Mouse (Mus musculus) liver, adult 2 months (tissue): ENCODE measurements around the gene Rpl9-ps1. TPM values are rescaled to one million over a fixed set of nuclear protein-coding genes. Genes with fewer than 3 reads are reported as not detected.

ENCODE experiments used
- DNase-seq: peaks from one replicate; pipeline ENCODE4 v3.0.0-alpha.2; 2011; ENCODE audit warnings: low read depth, low spot score; ENCODE audit errors: extremely low read depth
- H3K27ac ChIP-seq: fragments of 200-500 bp; replicated peaks from 2 replicates; pipeline ENCODE4 v1.5.1; 2012; ENCODE audit warnings: low read depth, mild to moderate bottlenecking, control low read depth, inconsistent platforms, low read length; ENCODE audit not compliant: insufficient read depth
- H3K27me3 ChIP-seq: fragments of 200-500 bp; 2 replicates; pipeline ENCODE4 v1.6.1; 2012; ENCODE audit warnings: mild to moderate bottlenecking, moderate library complexity, low read length, inconsistent platforms; ENCODE audit not compliant: control insufficient read depth, insufficient read depth
- H3K36me3 ChIP-seq: fragments of 200-500 bp; 2 replicates; pipeline ENCODE4 v1.6.1; 2012; ENCODE audit warnings: low read length, inconsistent platforms; ENCODE audit not compliant: control insufficient read depth, insufficient read depth
- H3K4me1 ChIP-seq: fragments of 200-500 bp; 2 replicates; pipeline ENCODE4 v1.6.1; 2011; ENCODE audit warnings: low read length; ENCODE audit not compliant: control insufficient read depth, insufficient read depth
- H3K4me3 ChIP-seq: fragments of 200-500 bp; 2 replicates; pipeline ENCODE4 v1.5.1; 2011; ENCODE audit warnings: low read depth, mild to moderate bottlenecking, control low read depth, low read length, moderate library complexity; ENCODE audit not compliant: insufficient read depth
- H3K79me2 ChIP-seq: fragments of 200-500 bp; 2 replicates; pipeline ENCODE4 v1.6.1; 2012; ENCODE audit warnings: inconsistent platforms, mild to moderate bottlenecking, low read length, moderate library complexity; ENCODE audit not compliant: control insufficient read depth, insufficient read depth
- H3K9ac ChIP-seq: fragments of 200-500 bp; 2 replicates; pipeline ENCODE4 v1.6.1; 2012; ENCODE audit warnings: low read depth, mild to moderate bottlenecking, control low read depth, inconsistent platforms, low read length
- CTCF ChIP-seq: fragments of 200-500 bp; IDR thresholded peaks from 2 replicates; pipeline ENCODE4 v1.5.1; 2011; ENCODE audit warnings: low read depth, low read length, control low read depth
- POLR2A ChIP-seq: fragments of 200-500 bp; IDR thresholded peaks from 2 replicates; pipeline ENCODE4 v1.6.1; 2011; ENCODE audit warnings: low read length, control low read depth; ENCODE audit not compliant: insufficient read depth; ENCODE audit errors: extremely low read depth
- WGBS: fragments of 180-500 bp; shearing (Covaris S2); methylation state at CpG from one replicate; pipeline ENCODE4 v1.1.7; 2018; 5-methylcytosine and 5-hydroxymethylcytosine counted together
- polyA plus RNA-seq: library from polyadenylated mRNA; depleted of rRNA; stranded (reverse); fragments of >200 nt; gene quantifications from 2 replicates; pipeline ENCODE4 v1.2.3, GENCODE M21; 2012
- total RNA-seq: library from RNA; depleted of rRNA; stranded (reverse); fragments of >200 nt; gene quantifications from 2 replicates; pipeline ENCODE4 v1.2.3, GENCODE M21; 2014

The Rpl9-ps1 gene
- total and polyA plus RNA-seq, 2 experiments = not detected

GRCm38 (mm10) chr11:83634898-83635297, 10.5 kb downstream of the Rpl9-ps1 start:
- H3K4me1 ChIP-seq = no peaks in the 10 kb centered on the region
- no peak overlapping the region for H3K9ac ChIP-seq
- 93% methylated on average over 2 of the region's 2 CpGs for WGBS
- no peaks in the 10 kb centered on the region for H3K27me3 ChIP-seq
- H3K36me3 ChIP-seq = no peaks in the 10 kb centered on the region
- DNase-seq = no peak
- no peak overlapping the region for H3K4me3 ChIP-seq
- H3K27ac ChIP-seq = no peak overlapping the region
- no peaks in the 10 kb centered on the region for H3K79me2 ChIP-seq
- 0 out of 2 replicates have a peak, but pooled peaks have one; percentile 18 for TF ChIP-seq CTCF
- no peak for TF ChIP-seq POLR2A

DNA sequence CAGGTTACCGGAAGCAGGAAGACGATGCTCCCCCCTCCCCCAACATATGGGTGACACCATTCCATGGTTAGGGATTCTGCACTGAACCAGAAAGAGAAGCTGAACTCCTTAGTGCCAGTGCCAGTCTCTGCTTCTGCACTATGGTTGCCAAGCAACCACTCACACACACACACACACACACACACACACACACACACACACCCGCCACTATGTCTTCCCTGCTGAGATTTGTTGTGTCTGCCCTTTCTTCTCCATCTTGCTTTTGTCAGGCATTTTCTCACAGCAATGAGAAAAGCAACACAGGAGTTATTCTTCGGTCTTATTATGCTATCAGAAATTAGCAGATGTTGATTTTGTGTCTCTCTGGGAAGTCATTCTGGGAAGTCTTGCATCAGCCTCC, 11.0 kb downstream of the Rpl9-ps1 start:
- no peak overlapping the region for H3K4me3 ChIP-seq
- H3K27me3 ChIP-seq = no peaks in the 10 kb centered on the region
- H3K36me3 ChIP-seq = no peaks in the 10 kb centered on the region
- 69% methylated on average over 4 of the region's 4 CpGs for WGBS
- H3K27ac ChIP-seq = no peak overlapping the region
- no peaks in the 10 kb centered on the region for H3K79me2 ChIP-seq
- DNase-seq = no peak
- no peak for TF ChIP-seq POLR2A
- no peak for TF ChIP-seq CTCF
- H3K9ac ChIP-seq = no peak overlapping the region
- H3K4me1 ChIP-seq = no peaks in the 10 kb centered on the region

GRCm38 (mm10) chr11:83632744-83633143, 12.7 kb downstream of the Rpl9-ps1 start:
- no peaks in the 10 kb centered on the region for H3K4me1 ChIP-seq
- 28% methylated on average over 4 of the region's 4 CpGs for WGBS
- DNase-seq = peak; percentile 33

GRCm38 (mm10) chr11:83631065-83631464, 14.4 kb downstream of the Rpl9-ps1 start:
- H3K79me2 ChIP-seq = no peaks in the 10 kb centered on the region
- no peak for TF ChIP-seq CTCF
- TF ChIP-seq POLR2A = no peak
- H3K4me1 ChIP-seq = no peaks in the 10 kb centered on the region
- no peak overlapping the region for H3K4me3 ChIP-seq
- no peak overlapping the region for H3K9ac ChIP-seq
- H3K36me3 ChIP-seq = no peaks in the 10 kb centered on the region
- 61% methylated on average over 2 of the region's 2 CpGs for WGBS
- H3K27me3 ChIP-seq = no peaks in the 10 kb centered on the region
- no peak overlapping the region for H3K27ac ChIP-seq
- DNase-seq = peak; percentile 26

More at GRCm38 (mm10) chr11:83632744-83633143, 12.7 kb downstream of the Rpl9-ps1 start:
- H3K4me3 ChIP-seq = no peak overlapping the region
- no peaks in the 10 kb centered on the region for H3K27me3 ChIP-seq
- no peak overlapping the region for H3K27ac ChIP-seq
- no peak overlapping the region for H3K9ac ChIP-seq
- H3K36me3 ChIP-seq = no peaks in the 10 kb centered on the region
- TF ChIP-seq CTCF (peak; percentile 70), POLR2A (no peak)
- H3K79me2 ChIP-seq = no peaks in the 10 kb centered on the region

- Histone ChIP-seq H3K9ac (no peak overlapping the region), H3K36me3 (no peaks in the 10 kb centered on the region), H3K27me3 (no peaks in the 10 kb centered on the region), H3K79me2 (no peaks in the 10 kb centered on the region), H3K4me1 (no peaks in the 10 kb centered on the region), H3K27ac (no peak overlapping the region), H3K4me3 (no peak overlapping the region)
- TF ChIP-seq CTCF (no peak), POLR2A (no peak)
- WGBS = 91% methylated on average over 1 of the region's 1 CpGs
- DNase-seq = no peak
Observed at GRCm38 (mm10) chr11:83630630-83631029, 14.8 kb downstream of the Rpl9-ps1 start.

- TF ChIP-seq CTCF = no peak
- no peak for TF ChIP-seq POLR2A
- WGBS = 89% methylated on average over 9 of the region's 9 CpGs
- no peaks in the 10 kb centered on the region for H3K4me1 ChIP-seq
- no peak for DNase-seq
- no peak overlapping the region for H3K4me3 ChIP-seq
- H3K27me3 ChIP-seq = no peaks in the 10 kb centered on the region
- no peaks in the 10 kb centered on the region for H3K79me2 ChIP-seq
- H3K9ac ChIP-seq = no peak overlapping the region
- H3K27ac ChIP-seq = no peak overlapping the region
- H3K36me3 ChIP-seq = no peaks in the 10 kb centered on the region
Observed at GRCm38 (mm10) chr11:83628808-83629207, 16.6 kb downstream of the Rpl9-ps1 start.
